Mouse (Mus musculus): Measurements from ENCODE around the gene Pde4d.

- TF ChIP-seq CTCF (IDR thresholded peaks at IDR 0.05; ENCODE audit: insufficient read depth, low read depth, low read length), result no peak
- TF ChIP-seq POLR2A (IDR thresholded peaks at IDR 0.05; ENCODE audit: insufficient read depth, low read depth, low read length), result no peak
These were observed 1501.7 kb downstream of the Pde4d start for GRCm38 (mm10) chr13:109951466-109951865.
